Mouse (Mus musculus): ENCODE results near the gene E030025P04Rik. TPM values are rescaled to one million over a fixed set of nuclear protein-coding genes. Genes with fewer than 3 reads are reported as not detected.

Gene E030025P04Rik
- polyA plus RNA-seq, 1 experiment from 2014 or later, result not detected

GRCm38 (mm10) chr11:109102646-109103045 lies 41.5 kb downstream of the E030025P04Rik start:
- Histone ChIP-seq H3K36me3 (no peaks in the 10 kb centered on the region), H3K27ac (ENCODE audit: poor library complexity, severe bottlenecking) (no peak overlapping the region), H3K4me3 (no peak overlapping the region), H3K9ac (no peak overlapping the region), H3K9me3 (replicated peaks) (no peaks in the 10 kb centered on the region), H3K4me2 (no peak overlapping the region), H3K4me1 (replicated peaks) (peaks cover 20% of the 10 kb centered on the region), H3K27me3 (replicated peaks) (peaks cover 67% of the 10 kb centered on the region)
- 81% methylated on average over 8 of the region's 8 CpGs for WGBS
- no peak for ATAC-seq (ENCODE audit: insufficient number of reproducible peaks, low FRiP score)

DNA sequence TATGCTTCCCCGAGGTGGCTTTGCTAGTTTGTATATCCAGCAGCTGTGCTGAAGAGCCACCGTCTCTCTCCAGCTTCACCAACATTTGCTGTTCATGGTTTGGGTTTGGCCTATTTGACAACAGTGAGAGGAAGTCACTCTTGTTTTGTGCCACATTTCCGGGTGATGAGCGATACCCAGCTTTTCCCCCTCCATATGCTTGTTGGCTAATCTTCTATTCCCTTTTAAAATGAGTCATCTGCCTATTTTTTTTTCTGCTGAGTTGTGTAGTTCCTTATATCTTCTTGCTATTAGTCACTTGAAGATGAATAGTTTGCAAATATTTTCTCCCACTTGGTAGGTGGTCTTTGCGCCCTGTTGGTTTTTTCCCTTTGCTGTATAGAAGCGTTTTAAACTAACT lies 43.9 kb downstream of the E030025P04Rik start:
- peaks cover 54% of the 10 kb centered on the region for H3K27me3 ChIP-seq (replicated peaks)
- H3K9me3 ChIP-seq (replicated peaks), result no peaks in the 10 kb centered on the region
- 84% methylated on average over 6 of the region's 6 CpGs for WGBS
- no peak overlapping the region for H3K4me3 ChIP-seq
- H3K27ac ChIP-seq (ENCODE audit: poor library complexity, severe bottlenecking), result no peak overlapping the region
- H3K4me2 ChIP-seq, result no peak overlapping the region
- no peak for ATAC-seq (ENCODE audit: insufficient number of reproducible peaks, low FRiP score)
- no peaks in the 10 kb centered on the region for H3K36me3 ChIP-seq
- no peak overlapping the region for H3K9ac ChIP-seq
- peaks cover 25% of the 10 kb centered on the region for H3K4me1 ChIP-seq (replicated peaks)

DNA sequence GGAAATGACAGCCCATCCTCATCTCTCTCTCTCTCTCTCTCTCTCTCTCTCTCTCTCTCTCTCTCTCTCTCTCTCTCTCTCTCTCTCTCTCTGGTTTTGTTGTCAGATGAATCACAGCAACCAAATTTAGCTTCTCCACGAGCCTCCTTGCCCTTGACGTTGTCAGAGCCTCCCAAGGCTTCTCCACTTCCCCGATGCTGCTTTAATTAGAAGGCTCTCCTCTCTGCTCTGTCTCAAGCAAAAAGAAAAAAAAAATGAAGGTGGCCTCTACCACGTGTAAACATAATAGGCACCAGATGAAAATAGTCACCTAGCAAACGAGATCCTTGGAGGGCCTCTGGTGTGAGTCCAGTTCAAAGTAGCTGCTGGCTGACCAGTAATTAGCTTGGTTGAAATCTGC lies 52.3 kb downstream of the E030025P04Rik start:
- Histone ChIP-seq H3K27me3 (replicated peaks) (peaks cover 19% of the 10 kb centered on the region), H3K36me3 (no peaks in the 10 kb centered on the region)
- ATAC-seq (ENCODE audit: insufficient number of reproducible peaks, low FRiP score), result no peak

More for the DNA sequence above, 52.3 kb downstream of the E030025P04Rik start:
- H3K9ac ChIP-seq, result no peak overlapping the region
- no peak overlapping the region for H3K27ac ChIP-seq (ENCODE audit: poor library complexity, severe bottlenecking)
- WGBS, result 36% methylated on average over 5 of the region's 5 CpGs
- H3K9me3 ChIP-seq (replicated peaks), result no peaks in the 10 kb centered on the region
- no peak overlapping the region for H3K4me2 ChIP-seq
- H3K4me3 ChIP-seq, result no peak overlapping the region
- peaks cover 12% of the 10 kb centered on the region; the same call in 1 of the 2 replicates for H3K4me1 ChIP-seq (replicated peaks)

Other genes with a start within 250 kb of the E030025P04Rik start
- 2.1 and 2.4 TPM in 2 replicates for gene Axin2, start 224.0 kb downstream of the E030025P04Rik start, polyA plus RNA-seq (2016; fragmentation: Nextera tagmentation; extraction: Ambion mirVana)
- gene Rgs9, start 153.8 kb upstream of the E030025P04Rik start, polyA plus RNA-seq (2016; fragmentation: Nextera tagmentation; extraction: Ambion mirVana), result 0.91 and 1.1 TPM in 2 replicates
- 21.6 and 27.2 TPM in 2 replicates for gene Gna13, start 218.5 kb upstream of the E030025P04Rik start, polyA plus RNA-seq (2016; fragmentation: Nextera tagmentation; extraction: Ambion mirVana)

All from heart, embryonic 12.5 days (tissue).